Mouse (Mus musculus) heart, embryonic 14.5 days (tissue): ENCODE measurements around the gene Zfp9. TPM values are rescaled to one million over a fixed set of nuclear protein-coding genes. Genes with fewer than 3 reads are reported as not detected.

ENCODE experiments used
- ATAC-seq: fragments of 200-750 bp; cut with Nextera tagmentation; 2 replicates; pipeline ENCODE4 v1.8.0; 2017; ENCODE audit warnings: low read depth, moderate TSS enrichment; ENCODE audit not compliant: insufficient number of reproducible peaks, insufficient read depth, low FRiP score
- H3K27ac ChIP-seq, 2 experiments: fragments of 200-500 bp in 1 of 2; fragments of 300-500 bp in 1 of 2; sonication (generic) in 1 of 2; replicated peaks in 1 of 2; 2 replicates each; pipeline ENCODE4 v1.5.1; 2012 to 2014; ENCODE audit warnings: low read depth in 2 of 2, low read length in 2 of 2, control low read depth in 1 of 2, mild to moderate bottlenecking in 1 of 2, mixed read lengths in 1 of 2; ENCODE audit not compliant: control insufficient read depth in 1 of 2, insufficient read depth in 1 of 2
- H3K27me3 ChIP-seq: fragments of 300-500 bp; sonication (generic); 2 replicates; pipeline ENCODE4 v1.6.1; 2014; ENCODE audit warnings: mild to moderate bottlenecking, low read length, control low read depth; ENCODE audit not compliant: control insufficient read depth, insufficient read depth
- H3K36me3 ChIP-seq: fragments of 300-500 bp; sonication (generic); 2 replicates; pipeline ENCODE4 v1.6.1; 2014; ENCODE audit warnings: mild to moderate bottlenecking, control low read depth, low read length, mixed read lengths; ENCODE audit not compliant: control insufficient read depth, insufficient read depth
- H3K4me1 ChIP-seq, 2 experiments: fragments of 200-500 bp in 1 of 2; fragments of 300-500 bp in 1 of 2; sonication (generic) in 1 of 2; 2 replicates each; pipeline ENCODE4 v1.6.1; 2012 to 2014; ENCODE audit warnings: low read length in 2 of 2, control low read depth in 1 of 2, mixed read lengths in 1 of 2; ENCODE audit not compliant: control insufficient read depth in 2 of 2, insufficient read depth in 2 of 2
- H3K4me2 ChIP-seq: fragments of 300-500 bp; sonication (generic); 2 replicates; pipeline ENCODE4 v1.6.1; 2014; ENCODE audit warnings: mild to moderate bottlenecking, low read length
- H3K4me3 ChIP-seq, 2 experiments: fragments of 200-500 bp in 1 of 2; fragments of 300-500 bp in 1 of 2; sonication (generic) in 1 of 2; 2 replicates each; pipeline ENCODE4 v1.5.1; 2012 to 2014; ENCODE audit warnings: low read length in 2 of 2, mild to moderate bottlenecking in 2 of 2, control low read depth in 1 of 2, low read depth in 1 of 2, moderate library complexity in 1 of 2; ENCODE audit not compliant: control insufficient read depth in 1 of 2, insufficient read depth in 1 of 2
- H3K9ac ChIP-seq: fragments of 300-500 bp; sonication (generic); 2 replicates; pipeline ENCODE4 v1.6.1; 2014; ENCODE audit warnings: mild to moderate bottlenecking, low read length
- H3K9me3 ChIP-seq: fragments of 300-500 bp; sonication (generic); 2 replicates; pipeline ENCODE4 v1.6.1; 2016; ENCODE audit warnings: low read length, control low read depth; ENCODE audit not compliant: control insufficient read depth
- WGBS: fragments of 180-500 bp; shearing (Covaris S2); extraction: QIAGEN DNeasy Blood & Tissue Kit; methylation state at CpG from one replicate; pipeline ENCODE4 v1.1.7; 2014; 5-methylcytosine and 5-hydroxymethylcytosine counted together
- polyA plus RNA-seq: library from polyadenylated mRNA; unstranded; fragments of >200 nt; fragmentation: Nextera tagmentation; extraction: Ambion mirVana; gene quantifications from 2 replicates; pipeline ENCODE4 v1.2.1, GENCODE M21; 2014

The Zfp9 gene
- polyA plus RNA-seq, 1 experiment from 2014 or later, result 6.8 TPM

DNA sequence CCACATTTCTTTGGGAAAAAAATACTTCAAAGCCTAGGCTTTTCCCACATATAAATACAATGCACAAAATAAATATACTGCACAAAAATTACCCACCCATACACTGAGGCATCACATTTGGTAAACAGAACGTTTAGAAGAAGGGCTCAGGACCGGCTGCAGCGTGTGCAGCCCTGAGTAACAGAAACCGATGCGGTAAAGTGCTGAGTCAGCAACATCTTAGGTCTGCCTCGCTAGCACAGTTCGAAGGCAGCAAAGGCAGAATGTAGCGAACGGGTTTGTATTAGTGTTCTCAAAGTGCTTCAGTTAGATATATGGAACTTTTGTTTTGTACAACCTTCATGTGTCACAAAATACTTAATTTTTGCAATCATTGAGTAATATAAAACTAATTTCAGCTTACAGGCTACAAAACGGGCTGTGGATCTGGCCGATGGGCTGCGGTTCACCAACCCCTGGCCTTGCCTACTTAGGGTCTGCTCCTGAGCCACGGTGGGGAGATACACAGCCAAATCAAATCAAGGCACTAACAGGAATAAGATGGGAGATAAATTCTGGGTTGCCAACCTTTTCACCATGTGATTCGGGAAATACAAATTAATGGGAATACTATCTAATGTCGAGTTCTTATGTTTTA lies 16.9 kb downstream of the Zfp9 start:
- 85% methylated on average over 15 of the region's 15 CpGs for WGBS
- Histone ChIP-seq H3K36me3 (peaks cover 47% of the 10 kb centered on the region), H3K4me1 (no peaks in the 10 kb centered on the region), H3K9ac (no peak overlapping the region), H3K4me3 (no peak overlapping the region), H3K27ac (no peak overlapping the region), H3K27me3 (no peaks in the 10 kb centered on the region), H3K4me2 (no peak overlapping the region), H3K9me3 (no peaks in the 10 kb centered on the region)
- no peak for ATAC-seq

DNA sequence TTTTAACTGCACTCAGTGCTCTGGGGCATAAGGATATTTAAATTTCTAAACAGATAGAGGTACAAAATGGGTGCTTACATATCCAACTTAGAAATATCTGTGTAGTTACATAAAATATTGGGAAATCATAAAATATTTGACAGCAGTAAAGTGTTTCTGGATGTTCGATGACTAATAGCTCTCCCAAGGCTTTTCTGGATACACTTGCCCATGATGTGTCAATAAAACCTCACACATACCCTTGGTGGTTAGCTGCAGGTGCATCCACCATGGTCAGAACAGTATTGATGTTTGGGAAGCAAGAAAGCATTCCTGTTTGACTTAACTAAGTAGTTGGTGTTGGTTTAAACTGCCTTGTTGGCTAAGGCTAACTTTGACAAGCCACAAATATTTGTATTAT lies 21.4 kb downstream of the Zfp9 start:
- Histone ChIP-seq H3K27ac (no peak overlapping the region), H3K27me3 (no peaks in the 10 kb centered on the region), H3K36me3 (peaks cover 16% of the 10 kb centered on the region), H3K9ac (no peak overlapping the region), H3K4me3 (no peak overlapping the region), H3K4me2 (no peak overlapping the region), H3K9me3 (no peaks in the 10 kb centered on the region), H3K4me1 (peaks cover 3 to 4% of the 10 kb centered on the region in 2 experiments; a peak in 3 of 4 replicates)
- WGBS, result 89% methylated on average over 1 of the region's 1 CpGs
- ATAC-seq, result no peak

DNA sequence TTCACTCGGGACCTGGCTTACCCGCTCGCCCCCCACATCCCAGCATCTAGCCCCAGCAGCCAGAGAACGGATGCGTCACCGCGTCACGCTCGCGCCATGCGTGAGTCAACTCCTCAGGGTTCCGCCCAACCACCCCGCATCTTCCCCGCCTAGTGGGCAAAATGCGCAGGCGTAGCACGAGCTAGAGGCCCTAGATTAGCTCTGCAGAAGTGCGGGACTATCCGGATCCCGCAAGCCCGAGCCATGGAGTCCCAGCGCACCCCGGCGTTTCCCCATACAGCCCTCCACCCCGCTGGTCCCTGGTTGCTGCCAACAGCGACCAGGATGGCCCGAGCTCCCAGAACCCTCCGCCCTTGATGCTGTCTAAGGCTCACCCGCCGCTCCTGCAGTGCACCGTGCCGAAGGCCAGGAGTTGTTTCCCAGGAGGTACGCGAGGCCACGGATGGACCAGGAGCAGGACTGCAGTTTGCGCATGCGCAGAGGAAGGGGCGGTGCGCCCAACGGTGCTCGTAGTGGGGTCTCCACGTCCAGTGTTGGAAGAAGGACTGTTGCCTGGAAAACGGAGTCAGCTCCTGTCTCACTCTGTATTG lies 24.0 kb downstream of the Zfp9 start, which contains the start of gene Zfp248:
TSS of gene Zfp248 (minus strand) at position 487 of the 590 bp plus-strand sequence.
- WGBS, result under 1% methylated on average over 43 of the region's 43 CpGs

DNA sequence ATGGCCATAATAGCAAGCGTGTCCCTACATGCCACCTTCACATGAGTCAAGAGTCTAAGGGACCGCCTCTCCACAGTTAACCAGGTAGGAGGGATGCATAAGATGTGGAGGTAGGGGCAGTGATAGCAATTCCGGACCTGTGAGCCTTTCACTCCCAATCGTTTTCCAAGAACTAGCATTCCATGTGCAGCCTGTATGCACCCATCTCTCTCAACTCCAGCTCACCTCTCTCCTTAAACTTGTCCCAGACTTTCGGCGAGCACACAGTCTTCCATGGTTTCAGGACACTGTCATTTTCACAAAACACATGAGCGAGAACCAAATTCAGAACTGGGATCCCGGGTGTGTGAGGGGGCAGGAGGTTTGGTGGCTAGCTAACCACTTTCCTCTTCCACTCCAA lies 24.7 kb downstream of the Zfp9 start:
- WGBS, result 45% methylated on average over 8 of the region's 8 CpGs

More for the DNA sequence above, 24.0 kb downstream of the Zfp9 start, which contains the start of gene Zfp248:
- H3K36me3 ChIP-seq, result 0 out of 2 replicates have a peak, but pooled peaks cover 3% of the 10 kb centered on the region
- peaks cover 3 to 4% of the 10 kb centered on the region in 2 experiments; a peak in 3 of 4 replicates for H3K4me1 ChIP-seq
- no peaks in the 10 kb centered on the region for H3K9me3 ChIP-seq
- peak within 1 kb of the TSS; percentile 87 for H3K9ac ChIP-seq
- peak within 1 kb of the TSS; percentile 85 for H3K4me2 ChIP-seq
- peak within 1 kb of the TSS; percentile 63 to 91 for H3K27ac ChIP-seq
- H3K4me3 ChIP-seq, result peak within 1 kb of the TSS; percentile 58 to 83
- peak; percentile 86 for ATAC-seq
- H3K27me3 ChIP-seq, result no peaks in the 10 kb centered on the region

DNA sequence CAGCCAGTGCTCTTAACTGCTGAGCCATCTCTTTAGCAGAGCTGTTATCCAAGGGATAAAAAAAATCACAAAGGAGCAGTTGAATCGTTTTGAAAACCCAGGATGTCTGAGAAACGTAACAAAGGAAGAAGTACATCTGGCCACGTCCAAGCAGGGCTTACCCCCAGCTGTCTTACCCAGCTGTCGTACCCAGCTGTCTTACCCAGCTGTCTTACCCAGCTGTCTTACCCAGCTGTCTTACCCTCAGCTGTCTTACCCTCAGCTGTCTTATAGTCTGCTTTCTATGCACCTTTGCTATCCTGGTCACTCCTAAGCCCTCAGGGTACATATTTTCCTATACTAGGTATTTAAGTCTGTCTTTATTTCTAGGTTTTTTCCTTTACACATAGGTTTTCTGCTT lies 47.6 kb downstream of the Zfp9 start:
- ATAC-seq, result no peak
- Histone ChIP-seq H3K9ac (no peak overlapping the region), H3K4me1 (no peaks in the 10 kb centered on the region), H3K4me2 (no peak overlapping the region), H3K27ac (no peak overlapping the region), H3K9me3 (peaks cover 13% of the 10 kb centered on the region), H3K36me3 (peaks cover 48% of the 10 kb centered on the region), H3K4me3 (no peak overlapping the region), H3K27me3 (no peaks in the 10 kb centered on the region)
- WGBS, result 89% methylated on average over 4 of the region's 4 CpGs

More for the DNA sequence above, 24.7 kb downstream of the Zfp9 start:
- Histone ChIP-seq H3K27me3 (no peaks in the 10 kb centered on the region), H3K4me3 (peak overlapping the region; percentile 58 to 83), H3K9ac (peak overlapping the region; percentile 87), H3K9me3 (no peaks in the 10 kb centered on the region), H3K4me1 (peaks cover 3 to 4% of the 10 kb centered on the region in 2 experiments; a peak in 3 of 4 replicates), H3K27ac (no peak overlapping the region), H3K4me2 (peak overlapping the region; percentile 85), H3K36me3 (0 out of 2 replicates have a peak, but pooled peaks cover 3% of the 10 kb centered on the region)
- no peak for ATAC-seq

DNA sequence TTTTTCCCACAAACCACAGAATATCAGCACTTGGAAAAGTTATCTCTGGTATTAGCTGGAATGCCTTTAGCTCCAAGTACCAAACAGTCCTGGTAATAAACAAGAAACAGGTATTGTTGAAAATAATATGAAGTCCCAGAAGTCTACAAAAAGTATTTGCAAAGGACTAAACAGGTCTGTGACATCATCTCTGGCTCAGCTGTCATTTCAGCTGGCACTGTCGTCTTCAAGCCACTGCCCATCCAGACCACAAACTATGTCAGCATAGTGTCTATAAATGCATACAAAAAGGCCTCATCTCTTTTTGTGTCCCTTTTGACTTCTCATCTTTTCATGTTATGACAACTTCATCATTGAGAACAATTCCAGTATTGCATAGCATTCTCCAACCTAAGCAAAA lies 52.5 kb downstream of the Zfp9 start:
- Histone ChIP-seq H3K4me1 (no peaks in the 10 kb centered on the region), H3K9ac (no peak overlapping the region), H3K27me3 (no peaks in the 10 kb centered on the region), H3K4me2 (no peak overlapping the region), H3K9me3 (peaks cover 13% of the 10 kb centered on the region), H3K36me3 (peaks cover 39% of the 10 kb centered on the region), H3K27ac (no peak overlapping the region), H3K4me3 (no peak overlapping the region)
- no peak for ATAC-seq
- 86% methylated on average over 1 of the region's 1 CpGs for WGBS

DNA sequence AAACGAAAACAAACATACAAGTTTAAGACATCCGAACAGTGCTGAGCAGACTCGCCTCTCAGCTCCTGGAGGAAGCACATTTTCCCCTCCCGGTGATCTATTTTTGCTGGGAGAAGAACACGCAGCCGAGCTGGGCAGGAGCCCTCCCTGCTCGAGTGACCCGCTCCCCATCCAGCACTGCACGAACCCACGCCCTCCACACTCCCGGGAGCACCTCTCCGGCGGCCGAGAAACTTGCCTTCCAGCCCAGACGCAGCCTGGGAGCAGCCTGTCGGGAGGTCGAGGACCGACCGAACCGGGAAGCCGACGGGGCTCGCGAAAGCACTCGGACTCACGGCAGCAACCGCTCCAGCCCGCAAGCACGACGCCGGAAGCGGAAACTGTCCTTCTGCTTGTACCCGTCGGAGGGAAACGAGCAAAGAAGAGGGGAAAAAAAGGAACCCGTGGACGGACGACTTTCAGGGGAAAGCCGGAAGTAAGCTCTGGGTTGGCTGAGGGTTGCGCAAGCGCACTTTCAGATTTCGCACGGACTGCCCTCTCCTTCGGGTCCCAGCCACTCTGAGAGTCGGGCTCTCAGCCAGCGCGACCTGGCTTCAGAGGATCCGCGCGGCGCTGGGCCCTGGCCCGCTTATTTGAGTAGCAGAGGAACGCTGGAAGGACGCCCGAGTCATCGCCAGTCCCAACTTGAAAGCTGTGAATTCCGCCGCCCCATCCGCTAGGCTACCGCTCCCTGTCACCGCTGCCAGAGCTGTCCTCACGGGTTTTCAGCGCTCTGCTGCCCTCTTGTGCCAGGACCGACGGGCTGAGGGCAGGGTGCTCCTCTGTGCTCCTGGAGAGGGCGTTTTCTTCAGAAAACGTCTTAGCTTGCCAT lies 59.8 kb downstream of the Zfp9 start, which contains the start of gene Bms1:
TSS of gene Bms1 (minus strand) at position 425 of the 871 bp plus-strand sequence.
- under 1% methylated on average over 67 of the region's 67 CpGs for WGBS
- H3K27me3 ChIP-seq, result no peaks in the 10 kb centered on the region
- peak within 1 kb of the TSS; percentile 93 for H3K9ac ChIP-seq
- H3K4me3 ChIP-seq, result peak within 1 kb of the TSS; percentile 88 to 98
- peaks cover 3 to 6% of the 10 kb centered on the region in 2 experiments; a peak in 2 of 4 replicates for H3K4me1 ChIP-seq
- ATAC-seq, result peak; percentile 91
- H3K4me2 ChIP-seq, result peak within 1 kb of the TSS; percentile 72
- no peaks in the 10 kb centered on the region for H3K9me3 ChIP-seq
- peak within 1 kb of the TSS; percentile 92 to 96 for H3K27ac ChIP-seq
- H3K36me3 ChIP-seq, result peaks cover 36% of the 10 kb centered on the region
